In the genomic region with DNA sequence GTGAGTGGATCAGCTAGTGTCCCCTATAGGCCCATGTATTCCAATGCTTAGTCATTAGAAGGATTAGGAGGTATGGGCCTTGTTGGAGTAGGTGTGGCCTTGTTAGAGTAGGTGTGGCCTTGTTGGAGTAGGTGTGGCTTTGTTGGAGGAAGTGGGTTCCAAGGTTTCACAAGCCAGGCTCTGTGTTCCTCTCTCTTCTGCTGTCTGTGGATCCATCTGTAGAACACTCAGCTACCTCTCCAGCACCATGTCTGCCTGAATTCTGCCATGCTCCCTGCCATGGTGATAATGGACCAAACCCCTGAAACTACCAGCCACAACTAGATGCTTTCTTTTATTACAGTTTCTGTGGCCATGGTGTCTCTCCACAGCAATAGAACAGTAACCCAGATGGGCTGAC, we compare ENCODE assay signal across 22 mouse cellular contexts.
"Had no signal": no experiment of that assay in that cellular context is flagged by ENCODE, and none has a peak within 500 bp of the region (broad histone marks: within the 10 kb centered on the region; RNA-seq: fewer than 3 reads in every experiment).

No protein-coding gene starts in this region.

- H3K36me3 ChIP-seq: heart, embryonic 13.5 days; heart, embryonic 15.5 days; hindbrain, embryonic 10.5 days; hindbrain, embryonic 12.5 days; intestine, embryonic 15.5 days; limb, embryonic 10.5 days; limb, embryonic 12.5 days; liver, embryonic 15.5 days had no signal

- DNase-seq: forebrain, postnatal 0 days; gastrocnemius, postnatal 14 days; gastrocnemius, postnatal 36 days; heart, adult 2 months; heart, postnatal 4 days; kidney, postnatal 10 days; kidney, postnatal 25 days; kidney, postnatal 4 days had no signal

- H3K27me3 ChIP-seq: heart, embryonic 13.5 days; heart, embryonic 15.5 days; hindbrain, embryonic 12.5 days; intestine, embryonic 15.5 days; limb, embryonic 12.5 days; liver, embryonic 15.5 days had no signal

- H3K27ac ChIP-seq: heart, adult 2 months; heart, embryonic 13.5 days; heart, embryonic 15.5 days; hindbrain, embryonic 10.5 days; hindbrain, embryonic 12.5 days; hindbrain, embryonic 14.5 days; intestine, embryonic 15.5 days; layer of hippocampus, adult 2 months; left cerebral cortex, adult 2 months; limb, embryonic 10.5 days; limb, embryonic 12.5 days; liver, embryonic 15.5 days had no signal

- H3K9me3 ChIP-seq: heart, embryonic 13.5 days; heart, embryonic 15.5 days; hindbrain, embryonic 10.5 days; hindbrain, embryonic 12.5 days; intestine, embryonic 15.5 days; limb, embryonic 10.5 days; limb, embryonic 12.5 days; liver, embryonic 15.5 days had no signal

- H3K9ac ChIP-seq: forebrain, postnatal 0 days; heart, embryonic 13.5 days; heart, embryonic 15.5 days; hindbrain, embryonic 12.5 days; hindbrain, embryonic 14.5 days; intestine, embryonic 15.5 days; limb, embryonic 12.5 days; liver, embryonic 15.5 days had no signal

- H3K4me3 ChIP-seq: heart, adult 2 months; heart, embryonic 13.5 days; heart, embryonic 15.5 days; hindbrain, embryonic 10.5 days; hindbrain, embryonic 12.5 days; intestine, embryonic 15.5 days; layer of hippocampus, adult 2 months; left cerebral cortex, adult 2 months; limb, embryonic 10.5 days; limb, embryonic 12.5 days; liver, embryonic 15.5 days had no signal

- ATAC-seq: forebrain, postnatal 0 days; hindbrain, embryonic 16.5 days; inflammation-experienced regulatory T-cells, adult 6 months; intestine, embryonic 15.5 days had no signal

- H3K4me2 ChIP-seq: heart, embryonic 11.5 days; heart, embryonic 13.5 days; heart, embryonic 15.5 days; hindbrain, embryonic 12.5 days; hindbrain, embryonic 14.5 days; intestine, embryonic 15.5 days; limb, embryonic 12.5 days; liver, embryonic 15.5 days had no signal

- H3K4me1 ChIP-seq: heart, embryonic 13.5 days; heart, embryonic 15.5 days; hindbrain, embryonic 10.5 days; hindbrain, embryonic 12.5 days; intestine, embryonic 15.5 days; limb, embryonic 10.5 days; limb, embryonic 12.5 days; liver, embryonic 15.5 days had no signal
